Mouse (Mus musculus) adrenal gland, postnatal 4 days (tissue): Measurements from ENCODE around the gene Fads3. TPM values are rescaled to one million over a fixed set of nuclear protein-coding genes. Genes with fewer than 3 reads are reported as not detected.

Experiments used
- DNase-seq, 2 experiments: peaks; one replicate each; pipeline ENCODE4 v3.0.0; 2021 to 2022; ENCODE audit warnings: low spot score in 2 of 2, mixed read lengths in 2 of 2
- total RNA-seq, 2 experiments: library from RNA; stranded (reverse); gene quantifications; 2 replicates each; pipeline ENCODE4 v1.2.3; 2021

Gene Fads3
- total RNA-seq, 2 experiments from 2014 or later: 12.2 to 19.3 TPM

GRCm38 (mm10) chr19:10108129-10108528 is 66.8 kb downstream of the Fads3 start:
- no peak for DNase-seq

DNA sequence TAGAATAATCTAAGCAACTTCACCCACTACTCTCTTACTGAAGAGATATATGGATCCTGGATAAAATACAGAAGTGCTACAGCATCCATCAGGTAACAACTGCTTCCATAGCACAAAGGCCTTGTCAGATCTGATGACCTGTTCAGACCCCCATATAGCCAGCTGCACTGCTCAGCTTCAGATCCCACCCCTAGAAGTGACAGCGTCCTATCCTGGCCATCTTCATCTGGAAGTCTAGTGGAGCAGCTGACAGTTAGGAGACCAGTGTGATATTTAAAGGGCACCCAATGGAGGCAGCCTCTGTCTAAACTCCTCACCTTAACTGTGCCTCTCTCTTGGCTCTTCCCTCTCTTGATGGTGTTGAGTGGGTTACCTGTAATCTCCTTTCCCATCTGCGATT is 67.3 kb downstream of the Fads3 start:
- no peak for DNase-seq

Other genes with a start within 250 kb of the Fads3 start
- not detected for gene Scgb2a2, start 194.0 kb upstream of the Fads3 start, total RNA-seq
- 10 to 100 TPM; 69.3 to 69.9 TPM for gene Incenp, start 142.0 kb upstream of the Fads3 start, total RNA-seq
- gene Fth1, start 61.0 kb upstream of the Fads3 start, total RNA-seq: 1,000 to 10,000 TPM; 1,555 to 1,573 TPM
- gene Best1, start 39.9 kb upstream of the Fads3 start, total RNA-seq: 1 to 10 TPM in 1 of 2 experiments, under 1 TPM in 1; 0.71 to 2.2 TPM
- 10 to 100 TPM; 21.8 to 23.9 TPM for gene Rab3il1, start 39.9 kb upstream of the Fads3 start, total RNA-seq
- gene Fads2, start 60.2 kb downstream of the Fads3 start, total RNA-seq: 100 to 1,000 TPM; 385 to 397 TPM
- gene Fads1, start 141.3 kb downstream of the Fads3 start, total RNA-seq: 100 to 1,000 TPM; 225 to 254 TPM
- gene Tmem258, start 162.4 kb downstream of the Fads3 start, total RNA-seq: 100 to 1,000 TPM; 161 to 182 TPM
- gene Fen1, start 162.6 kb downstream of the Fads3 start, total RNA-seq: 10 to 100 TPM; 32.9 to 35.8 TPM
- gene Myrf, start 199.2 kb downstream of the Fads3 start, total RNA-seq: 1 to 10 TPM; 6.2 to 9.1 TPM